Mouse (Mus musculus) telencephalon, adult 2 months (tissue): ENCODE measurements around the gene Slc9b1.

Experiments used
- DNase-seq: peaks from one replicate; pipeline ENCODE4 v3.0.0-alpha.2; 2011; ENCODE audit warnings: low read depth, low spot score

Gene Slc9b1

GRCm38 (mm10) chr3:135347739-135348264, at the start of gene Slc9b1:
TSS of gene Slc9b1 (plus strand) at chr3:135348029.
- no peak for DNase-seq

GRCm38 (mm10) chr3:135298560-135298959, 49.3 kb upstream of the Slc9b1 start:
- DNase-seq = no peak

GRCm38 (mm10) chr3:135300081-135300480, 47.7 kb upstream of the Slc9b1 start:
- DNase-seq = no peak

GRCm38 (mm10) chr3:135304060-135304459, 43.8 kb upstream of the Slc9b1 start:
- DNase-seq = no peak

GRCm38 (mm10) chr3:135304566-135304965, 43.3 kb upstream of the Slc9b1 start:
- no peak for DNase-seq

- DNase-seq = no peak
Observed at GRCm38 (mm10) chr3:135307411-135308259, 40.2 kb upstream of the Slc9b1 start, which contains the start of gene Slc9b2. TSS of gene Slc9b2 (plus strand) at chr3:135307700.

- DNase-seq = no peak
Observed at GRCm38 (mm10) chr3:135312916-135313491, 34.8 kb upstream of the Slc9b1 start.

GRCm38 (mm10) chr3:135313727-135314126, 34.1 kb upstream of the Slc9b1 start:
- no peak for DNase-seq

GRCm38 (mm10) chr3:135314811-135315210, 33.0 kb upstream of the Slc9b1 start:
- no peak for DNase-seq

- DNase-seq = no peak
Observed at GRCm38 (mm10) chr3:135315720-135316425, 32.0 kb upstream of the Slc9b1 start.

- no peak for DNase-seq
Observed at GRCm38 (mm10) chr3:135318331-135318730, 29.5 kb upstream of the Slc9b1 start.

GRCm38 (mm10) chr3:135324354-135324753, 23.5 kb upstream of the Slc9b1 start:
- DNase-seq = no peak

GRCm38 (mm10) chr3:135327176-135327575, 20.7 kb upstream of the Slc9b1 start:
- DNase-seq = no peak

GRCm38 (mm10) chr3:135327601-135328000, 20.2 kb upstream of the Slc9b1 start:
- no peak for DNase-seq

GRCm38 (mm10) chr3:135328560-135328959, 19.3 kb upstream of the Slc9b1 start:
- DNase-seq = no peak

GRCm38 (mm10) chr3:135332691-135333090, 15.1 kb upstream of the Slc9b1 start:
- DNase-seq = no peak

GRCm38 (mm10) chr3:135333763-135334162, 14.1 kb upstream of the Slc9b1 start:
- no peak for DNase-seq

- no peak for DNase-seq
Observed at GRCm38 (mm10) chr3:135349022-135349421, 1.2 kb downstream of the Slc9b1 start.

- no peak for DNase-seq
Observed at GRCm38 (mm10) chr3:135351857-135352256, 4.0 kb downstream of the Slc9b1 start.

- DNase-seq = no peak
Observed at GRCm38 (mm10) chr3:135357394-135357793, 9.6 kb downstream of the Slc9b1 start.

GRCm38 (mm10) chr3:135375836-135376235, 28.0 kb downstream of the Slc9b1 start:
- no peak for DNase-seq

- no peak for DNase-seq
Observed at GRCm38 (mm10) chr3:135377445-135377844, 29.6 kb downstream of the Slc9b1 start.
